Mouse (Mus musculus): ENCODE data around the gene Eif3j1. TPM values are rescaled to one million over a fixed set of nuclear protein-coding genes. Genes with fewer than 3 reads are reported as not detected.

Gene Eif3j1
- 35.7 to 41.9 TPM (median 38.1 TPM) in 4 replicates for total RNA-seq (2023; ENCODE audit: inconsistent age)

GRCm38 (mm10) chr2:122027862-122028755 lies at the start of gene Eif3j1:
Gene Eif3j1 (plus strand): TSS chr2:122028546.

Other genes with a start within 250 kb of the Eif3j1 start
- gene Frmd5, start 221.5 kb upstream of the Eif3j1 start, total RNA-seq (2023; ENCODE audit: inconsistent age), result not detected in 4 replicates
- 9.1 to 14.0 TPM (median 11.6 TPM) in 4 replicates for gene Casc4, start 161.6 kb upstream of the Eif3j1 start, total RNA-seq (2023; ENCODE audit: inconsistent age)
- gene Ctdspl2, start 72.5 kb upstream of the Eif3j1 start, total RNA-seq (2023; ENCODE audit: inconsistent age), result 37.8 to 43.2 TPM (median 42.4 TPM) in 4 replicates
- gene Mageb3, start 72.5 kb upstream of the Eif3j1 start, total RNA-seq (2023; ENCODE audit: inconsistent age), result not detected in 4 replicates
- 27.8 to 32.9 TPM (median 31.7 TPM) in 4 replicates for gene Spg11, start 89.8 kb downstream of the Eif3j1 start, total RNA-seq (2023; ENCODE audit: inconsistent age)
- gene B2m, start 119.1 kb downstream of the Eif3j1 start, total RNA-seq (2023; ENCODE audit: inconsistent age), result 1,673 to 1,804 TPM (median 1,715 TPM) in 4 replicates
- 0.61 to 1.5 TPM (median 0.87 TPM) in 4 replicates for gene Trim69, start 132.2 kb downstream of the Eif3j1 start, total RNA-seq (2023; ENCODE audit: inconsistent age)
- not detected in 4 replicates for gene Patl2, start 157.6 kb downstream of the Eif3j1 start, total RNA-seq (2023; ENCODE audit: inconsistent age)
- gene Terb2, start 157.7 kb downstream of the Eif3j1 start, total RNA-seq (2023; ENCODE audit: inconsistent age), result not detected in 4 replicates
- gene Sord, start 206.2 kb downstream of the Eif3j1 start, total RNA-seq (2023; ENCODE audit: inconsistent age), result 5.5 to 8.5 TPM (median 6.1 TPM) in 4 replicates

Data from B cell, adult (primary cell).